In the genomic region with DNA sequence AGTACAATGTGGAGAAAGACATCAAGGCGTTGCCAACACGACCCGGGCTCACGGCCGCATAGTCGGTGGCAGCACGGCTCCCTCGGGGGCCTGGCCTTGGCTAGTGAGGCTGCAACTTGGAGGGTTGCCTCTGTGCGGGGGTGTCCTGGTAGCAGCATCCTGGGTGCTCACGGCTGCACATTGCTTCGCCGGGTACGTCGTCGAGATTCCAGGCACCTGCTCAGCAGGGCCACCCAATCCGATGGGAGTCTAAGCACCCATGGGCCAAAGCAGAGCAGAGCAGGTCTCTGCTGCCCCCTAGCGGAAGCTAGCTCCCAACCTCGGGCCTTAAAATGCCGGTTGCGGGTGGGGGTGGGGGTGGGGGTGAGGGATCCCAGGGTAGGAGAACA, we compare ENCODE assay signal across 8 mouse cellular contexts. TPM values are rescaled to one million over a fixed set of nuclear protein-coding genes. Genes with fewer than 3 reads are reported as not detected.
DNase-seq lines count a peak whose midpoint lies in the region; ATAC-seq and TF ChIP-seq lines count a peak whose summit lies in the region.

No protein-coding gene starts in this region.

- H3K27me3 ChIP-seq in forebrain, embryonic 14.5 days (replicated peaks; ENCODE audit: control insufficient read depth, insufficient read depth, low read length), result peaks cover 21% of the 10 kb centered on the region
- H3K27me3 ChIP-seq in lung, embryonic 14.5 days (ENCODE audit: insufficient read depth, low read length), result peaks cover 48% of the 10 kb centered on the region
- H3K27me3 ChIP-seq in thymus, adult 2 months (ENCODE audit: control insufficient read depth, insufficient read depth, low read length), result peaks cover 8% of the 10 kb centered on the region

- H3K4me1 ChIP-seq in forebrain, embryonic 14.5 days (ENCODE audit: control insufficient read depth, insufficient read depth, low read length), result 0 out of 2 replicates have a peak, but pooled peaks cover 2% of the 10 kb centered on the region
- no peaks in the 10 kb centered on the region for H3K4me1 ChIP-seq in lung, embryonic 14.5 days (ENCODE audit: insufficient read depth)
- H3K4me1 ChIP-seq in thymus, adult 2 months (replicated peaks; ENCODE audit: control insufficient read depth, insufficient read depth, low read length), result peaks cover 13% of the 10 kb centered on the region; the same call in 1 of the 2 replicates

- no peak overlapping the region for H3K4me3 ChIP-seq in forebrain, embryonic 14.5 days (ENCODE audit: low read depth, low read length)
- no peak overlapping the region for H3K4me3 ChIP-seq in lung, embryonic 14.5 days (ENCODE audit: low read depth, low read length)
- 0 out of 2 replicates have a peak overlapping the region, but pooled peaks have one; percentile 2 for H3K4me3 ChIP-seq in thymus, adult 2 months (ENCODE audit: control insufficient read depth, insufficient read depth, low read length)

- H3K9me3 ChIP-seq in forebrain, embryonic 14.5 days (replicated peaks; ENCODE audit: control insufficient read depth, low read length), result no peaks in the 10 kb centered on the region
- no peaks in the 10 kb centered on the region for H3K9me3 ChIP-seq in lung, embryonic 14.5 days (ENCODE audit: low read depth, low read length)

- intact Hi-C loops in heart, postnatal 14 days (cut with DNase I), result loop anchor here (1.0 to 5.0 kb wide), 3 partner anchors 10 to 567 kb away; no protein-coding TSS in a partner anchor

- H3K27ac ChIP-seq in forebrain, embryonic 14.5 days (ENCODE audit: low read depth, low read length), result no peak overlapping the region
- H3K27ac ChIP-seq in lung, embryonic 14.5 days (ENCODE audit: low read depth), result no peak overlapping the region
- H3K27ac ChIP-seq in thymus, adult 2 months (ENCODE audit: control insufficient read depth, insufficient read depth, low read length), result no peak overlapping the region

- TF ChIP-seq POLR2A in thymus, adult 2 months (IDR thresholded peaks at IDR 0.05; ENCODE audit: control insufficient read depth, extremely low read depth, insufficient read depth, low read length, poor library complexity), result no peak

- H3K4me2 ChIP-seq in forebrain, embryonic 14.5 days (ENCODE audit: low read length), result peak overlapping the region; percentile 33
- H3K4me2 ChIP-seq in lung, embryonic 14.5 days, result peak overlapping the region; percentile 38; the same call in 1 of the 2 replicates

- 10% methylated on average over 20 of the region's 20 CpGs for WGBS in forebrain, embryonic 14.5 days
- WGBS in lung, embryonic 14.5 days, result 13% methylated on average over 20 of the region's 20 CpGs
- 7% methylated on average over 20 of the region's 20 CpGs for WGBS in thymus, adult 2 months

- H3K9ac ChIP-seq in forebrain, embryonic 14.5 days (ENCODE audit: low read length), result no peak overlapping the region
- no peak overlapping the region for H3K9ac ChIP-seq in lung, embryonic 14.5 days

- H3K36me3 ChIP-seq in forebrain, embryonic 14.5 days (ENCODE audit: control insufficient read depth, insufficient read depth, low read length), result no peaks in the 10 kb centered on the region
- H3K36me3 ChIP-seq in lung, embryonic 14.5 days (ENCODE audit: insufficient read depth), result no peaks in the 10 kb centered on the region
- H3K36me3 ChIP-seq in thymus, adult 2 months (ENCODE audit: control insufficient read depth, insufficient read depth, low read length), result no peaks in the 10 kb centered on the region

- ATAC-seq in forebrain, embryonic 14.5 days, result peak; percentile 62
- ATAC-seq in lung, embryonic 14.5 days (ENCODE audit: insufficient read depth), result peak; percentile 6; the same call in 1 of the 2 replicates

- peak; percentile 76 for TF ChIP-seq CTCF in lung, embryonic 14.5 days (IDR thresholded peaks at IDR 0.05; ENCODE audit: low read depth)
- peak; percentile 79 for TF ChIP-seq CTCF in thymus, adult 2 months (IDR thresholded peaks at IDR 0.05; ENCODE audit: borderline replicate concordance, control insufficient read depth, extremely low read depth, insufficient read depth, low read length, poor library complexity)

- DNase-seq in ES-CJ7 (ENCODE audit: low read depth, low spot score), result peak; percentile 78
- peak; percentile 53 for DNase-seq in c-Kit-positive CD71-positive TER-119-positive erythroid progenitor cells, embryonic 14.5 days (ENCODE audit: low spot score)
- peak; percentile 81 for DNase-seq in forebrain, embryonic 14.5 days (ENCODE audit: low spot score)
- peak; percentile 77 to 84 for DNase-seq in heart, postnatal 14 days
- peak; percentile 84 for DNase-seq in layer of hippocampus, adult 11-12 months (ENCODE audit: low spot score)
- peak; percentile 83 for DNase-seq in lung, embryonic 14.5 days
- peak; percentile 37 for DNase-seq in ovary, postnatal 10 days (ENCODE audit: low spot score)
- peak; percentile 65 for DNase-seq in thymus, adult 2 months

RNA-seq across cellular contexts. Expression of gene Prss56, which starts 1.6 kb away (rescaled TPM):
- 0.58 and 1.1 TPM in 2 replicates for polyA plus RNA-seq in forebrain, embryonic 14.5 days (2014; fragmentation: Nextera tagmentation; extraction: Ambion mirVana)
- not detected for total RNA-seq in heart, postnatal 14 days (2021)
- not detected in 2 replicates for polyA plus RNA-seq in lung, embryonic 14.5 days (2014; fragmentation: Nextera tagmentation; extraction: Ambion mirVana)
- polyA plus RNA-seq in thymus, adult 2 months (2012; rRNA removed), result 0.10 and 0.23 TPM in 2 replicates

RNA-seq across cellular contexts. Expression of gene Chrnd, which starts 5.7 kb away (rescaled TPM):
- not detected in 2 replicates for polyA plus RNA-seq in forebrain, embryonic 14.5 days (2014; fragmentation: Nextera tagmentation; extraction: Ambion mirVana)
- total RNA-seq in heart, postnatal 14 days (2021), result not detected
- not detected in 2 replicates for polyA plus RNA-seq in lung, embryonic 14.5 days (2014; fragmentation: Nextera tagmentation; extraction: Ambion mirVana)
- polyA plus RNA-seq in thymus, adult 2 months (2012; rRNA removed), result 0.09 TPM in 1 of 2 replicates, not detected in the other

RNA-seq across cellular contexts. Expression of gene Chrng, which starts 19.7 kb away (rescaled TPM):
- polyA plus RNA-seq in forebrain, embryonic 14.5 days (2014; fragmentation: Nextera tagmentation; extraction: Ambion mirVana), result not detected in 2 replicates
- total RNA-seq in heart, postnatal 14 days (2021), result not detected
- not detected in 2 replicates for polyA plus RNA-seq in lung, embryonic 14.5 days (2014; fragmentation: Nextera tagmentation; extraction: Ambion mirVana)
- polyA plus RNA-seq in thymus, adult 2 months (2012; rRNA removed), result 0.15 and 0.27 TPM in 2 replicates

RNA-seq across cellular contexts. Expression of gene Ecel1, which starts 28.4 kb away (rescaled TPM):
- 18.1 and 18.4 TPM in 2 replicates for polyA plus RNA-seq in forebrain, embryonic 14.5 days (2014; fragmentation: Nextera tagmentation; extraction: Ambion mirVana)
- total RNA-seq in heart, postnatal 14 days (2021), result not detected
- 0.26 and 0.61 TPM in 2 replicates for polyA plus RNA-seq in lung, embryonic 14.5 days (2014; fragmentation: Nextera tagmentation; extraction: Ambion mirVana)
- polyA plus RNA-seq in thymus, adult 2 months (2012; rRNA removed), result 1.7 and 2.4 TPM in 2 replicates

RNA-seq across cellular contexts. Expression of gene Eif4e2, which starts 29.0 kb away (rescaled TPM):
- polyA plus RNA-seq in forebrain, embryonic 14.5 days (2014; fragmentation: Nextera tagmentation; extraction: Ambion mirVana), result 56.6 and 61.9 TPM in 2 replicates
- total RNA-seq in heart, postnatal 14 days (2021), result 10 to 100 TPM; 53.8 to 57.2 TPM
- 160 and 164 TPM in 2 replicates for polyA plus RNA-seq in lung, embryonic 14.5 days (2014; fragmentation: Nextera tagmentation; extraction: Ambion mirVana)
- polyA plus RNA-seq in thymus, adult 2 months (2012; rRNA removed), result 41.9 and 45.0 TPM in 2 replicates
